Mouse (Mus musculus) cerebellum, adult 11 months (tissue): ENCODE measurements around the gene Galnt10.

ENCODE experiments used
- DNase-seq: peaks from one replicate; pipeline ENCODE4 v3.0.0; 2022

Galnt10 gene

DNA sequence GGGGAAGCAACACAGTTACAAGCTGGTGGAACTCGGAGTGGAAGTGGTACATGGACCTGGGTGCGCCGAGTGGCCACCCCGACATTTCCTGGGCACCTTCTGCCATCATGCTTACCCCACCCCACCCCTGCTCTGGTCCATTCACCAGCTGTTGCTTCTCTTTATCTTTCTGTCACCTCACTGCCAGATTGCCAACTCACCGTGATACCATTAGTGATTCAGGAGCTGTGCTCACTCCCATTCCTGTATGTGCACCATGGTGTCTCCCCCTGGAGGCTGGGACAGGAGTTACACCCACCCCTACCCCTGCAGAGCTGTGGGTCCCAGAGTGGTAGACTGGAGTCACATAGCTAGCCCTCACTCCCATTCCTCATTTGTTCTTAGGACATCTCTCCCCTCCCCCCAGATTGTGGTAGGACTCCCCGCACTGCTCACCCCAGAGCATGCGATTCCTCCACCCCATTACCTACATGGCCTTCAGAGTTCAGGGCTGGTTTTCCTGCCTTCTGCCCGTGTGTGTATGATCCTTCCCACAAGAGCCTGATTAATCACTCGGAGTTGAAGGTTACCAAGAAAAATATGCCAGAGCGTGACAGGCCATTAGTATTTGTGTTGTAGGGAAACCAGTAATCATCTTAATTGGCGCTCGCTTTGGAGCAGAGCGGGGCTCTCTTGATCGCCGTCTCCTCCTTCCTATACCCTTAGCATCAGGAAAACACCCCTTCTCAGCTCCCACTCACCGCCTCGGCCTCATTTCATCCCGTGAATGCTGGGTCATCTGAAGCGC is 102.2 kb downstream of the Galnt10 start:
- DNase-seq = no peak

DNA sequence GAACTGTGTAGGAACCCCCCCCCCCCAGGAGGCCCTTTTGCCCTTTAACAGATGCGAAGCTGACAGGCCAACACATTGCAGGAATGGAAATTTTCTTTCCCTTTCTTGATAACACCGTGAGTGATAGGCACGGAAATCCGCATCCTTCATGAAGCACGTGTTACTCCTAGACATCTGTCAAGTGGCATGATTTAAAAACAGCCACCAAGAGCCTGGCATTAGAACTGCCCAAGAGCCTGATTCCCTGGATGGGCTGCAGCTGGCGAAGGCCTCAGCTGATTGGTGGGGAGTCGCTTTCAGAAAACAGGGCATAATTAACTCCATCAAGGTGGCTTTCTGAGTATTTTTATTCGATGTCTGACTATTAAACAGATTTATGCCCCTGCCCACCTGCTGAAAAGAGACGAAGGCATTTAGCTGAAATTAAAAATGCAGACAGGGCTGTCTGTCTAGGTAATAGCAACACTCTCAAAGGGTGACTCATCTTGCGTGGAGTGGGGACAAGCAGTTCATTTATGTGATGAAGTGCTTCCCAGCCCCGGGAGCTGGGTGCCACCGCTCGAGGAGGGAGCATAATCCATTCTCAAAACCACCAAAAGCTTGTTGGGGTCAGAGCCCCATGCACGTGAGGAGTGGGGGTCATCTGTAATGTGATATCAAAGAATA is 108.4 kb downstream of the Galnt10 start:
- no peak for DNase-seq

DNA sequence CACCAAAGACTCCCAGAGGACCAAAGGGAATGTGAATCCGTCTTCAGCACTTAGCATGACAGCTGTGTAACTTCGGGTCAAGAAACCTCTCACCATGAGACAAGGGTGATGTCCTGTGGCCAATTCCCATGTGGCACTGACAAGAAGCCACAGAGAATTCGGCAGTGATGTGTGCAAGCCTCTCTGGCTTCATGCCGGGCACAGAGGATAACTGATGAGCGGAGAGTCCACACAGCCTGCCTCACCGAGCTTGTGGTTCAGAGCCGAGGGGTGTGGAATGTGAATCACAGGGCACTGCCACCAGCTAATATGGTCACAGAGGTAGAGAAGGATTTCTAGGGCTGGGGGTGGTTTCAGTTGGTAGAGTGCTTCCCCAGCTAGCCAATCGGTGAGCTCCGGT is 113.4 kb downstream of the Galnt10 start:
- no peak for DNase-seq

DNA sequence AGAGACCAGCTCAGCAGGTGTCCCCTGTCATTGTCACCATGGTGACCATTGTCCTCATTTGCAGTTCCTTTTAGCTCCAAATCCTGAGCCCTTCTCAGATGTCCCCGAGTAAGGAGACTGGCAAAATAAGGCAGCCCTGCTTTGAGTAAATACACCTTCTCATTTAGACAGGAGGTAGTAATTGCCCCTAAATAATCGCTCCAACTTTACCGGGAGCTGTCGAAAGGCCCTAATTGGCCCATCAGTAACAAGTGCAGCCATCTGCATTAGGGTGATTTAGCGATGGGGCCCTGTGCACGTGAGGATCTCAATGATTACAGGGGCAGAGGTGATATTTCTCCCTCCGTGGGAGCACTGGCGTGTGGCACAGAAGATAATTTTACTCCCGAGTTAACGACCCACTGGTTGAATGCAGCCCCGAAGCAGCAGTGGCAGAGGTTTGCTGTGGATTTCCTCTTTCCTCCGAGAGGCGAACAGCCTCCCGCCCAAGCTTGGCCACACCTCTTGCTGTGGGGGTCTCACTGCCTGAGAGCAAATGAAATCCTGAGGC is 115.3 kb downstream of the Galnt10 start:
- no peak for DNase-seq

DNA sequence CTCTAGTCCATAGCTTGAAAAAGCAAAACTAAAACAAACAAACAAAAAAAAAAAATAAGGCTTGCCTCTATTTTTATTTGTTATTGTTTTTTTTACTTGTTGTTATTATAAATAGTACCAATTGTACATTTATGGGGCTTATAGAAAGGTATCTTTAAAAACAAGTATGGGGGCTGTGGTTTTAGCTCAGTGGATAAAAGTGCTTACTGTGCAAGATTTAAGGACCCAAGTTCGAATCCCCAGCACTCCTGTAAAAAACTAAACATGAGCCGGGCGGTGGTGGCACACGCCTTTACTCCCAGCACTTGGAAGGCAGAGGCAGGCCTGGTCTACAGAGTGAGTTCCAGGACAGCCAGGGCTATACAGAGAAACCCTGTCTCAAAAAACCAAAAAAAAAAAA is 116.1 kb downstream of the Galnt10 start:
- DNase-seq = no peak

DNA sequence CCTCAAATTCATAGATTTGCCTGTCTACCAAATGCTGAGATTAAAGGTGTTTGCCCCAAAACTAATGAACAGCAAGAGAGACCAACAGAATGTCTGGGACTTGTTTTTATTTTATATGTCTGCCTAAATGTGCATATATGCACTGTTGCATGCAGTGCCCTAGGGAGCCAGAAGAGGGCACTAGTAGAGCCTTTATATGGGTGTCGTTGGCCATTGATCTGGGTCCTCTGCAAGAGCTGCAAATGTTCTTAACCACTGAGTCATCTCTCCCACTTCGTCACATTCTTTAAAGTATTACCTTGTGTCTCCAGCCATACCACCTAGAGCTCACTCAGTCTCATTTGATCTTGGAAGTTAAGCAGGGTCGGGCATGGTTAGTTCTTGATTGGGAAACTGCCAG is 118.9 kb downstream of the Galnt10 start:
- DNase-seq = no peak

DNA sequence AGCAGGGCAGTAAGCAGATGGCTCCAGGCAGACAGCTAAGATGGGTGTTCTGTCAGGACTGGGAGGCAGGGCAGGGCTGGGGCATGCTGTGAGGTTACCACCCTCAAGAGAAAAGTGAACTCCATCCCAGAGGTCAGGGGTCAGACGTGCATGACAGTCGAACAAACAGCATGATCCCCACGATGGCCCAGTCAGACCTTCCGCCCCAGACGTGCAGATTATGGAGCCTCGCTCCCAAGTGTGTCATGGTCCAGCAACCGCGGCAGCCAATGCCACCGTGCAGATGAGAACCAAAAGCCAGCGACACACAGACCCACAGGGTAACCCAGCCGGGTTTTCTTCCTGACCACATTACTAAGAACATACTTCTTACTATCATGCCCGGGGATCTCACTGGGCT is 121.4 kb downstream of the Galnt10 start:
- DNase-seq = no peak

DNA sequence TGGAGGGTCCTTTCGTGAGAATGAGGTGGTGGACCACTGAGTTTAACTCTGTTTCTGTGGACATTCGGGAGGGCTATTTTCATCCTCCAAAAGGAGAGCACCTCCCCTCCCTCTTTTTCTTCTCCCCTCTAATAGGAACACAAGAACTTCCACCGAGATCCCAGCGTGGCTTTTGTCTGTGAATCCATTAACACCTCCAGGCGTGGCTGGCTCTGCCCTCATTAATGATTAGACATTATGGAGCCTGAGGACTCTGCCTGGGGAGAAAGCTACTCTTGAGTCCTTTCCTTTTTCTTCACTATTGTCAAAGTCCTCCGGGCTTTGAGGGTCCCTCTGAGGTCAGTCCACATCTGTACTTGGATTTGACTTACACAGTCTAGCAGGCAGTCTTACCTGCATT is 121.9 kb downstream of the Galnt10 start:
- DNase-seq = no peak

DNA sequence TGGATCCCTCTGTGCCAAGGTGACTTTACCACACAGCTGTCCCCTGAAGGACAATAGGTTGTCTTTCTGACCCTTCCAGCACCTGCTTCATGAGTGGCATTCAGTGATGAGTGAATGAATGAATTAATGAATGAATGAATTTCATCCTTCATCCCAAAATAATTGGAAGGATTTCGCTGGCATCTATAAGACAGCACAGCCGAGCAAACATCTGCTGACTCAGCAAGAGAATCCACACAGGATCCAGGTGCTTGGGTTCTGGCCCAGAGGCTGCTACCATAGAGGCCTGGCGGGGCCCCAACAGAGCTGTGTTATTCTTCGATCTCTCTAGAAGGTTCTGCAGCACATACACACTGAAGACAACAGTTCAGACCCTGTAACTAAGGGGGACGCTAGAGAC is 125.5 kb downstream of the Galnt10 start:
- DNase-seq = no peak

DNA sequence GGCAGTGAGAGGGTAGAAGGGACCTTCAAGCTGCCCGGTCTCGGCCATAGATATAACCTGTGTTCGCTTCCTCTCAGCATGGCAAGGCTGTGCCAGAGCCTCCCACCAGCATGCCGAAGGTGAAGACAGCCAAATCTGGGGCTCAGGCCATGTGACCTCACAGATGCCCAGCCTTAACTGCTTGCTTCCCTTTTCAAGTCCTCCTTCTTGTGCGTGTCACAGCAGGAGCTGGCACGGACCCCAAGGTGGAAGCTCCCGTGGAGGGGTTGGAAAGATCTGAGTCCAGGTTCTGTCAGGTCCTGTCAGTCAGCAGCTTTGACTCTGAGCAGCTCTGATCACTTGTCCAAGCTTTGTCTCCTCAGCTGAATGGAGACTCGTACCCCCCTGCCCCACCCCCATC is 126.4 kb downstream of the Galnt10 start:
- DNase-seq = no peak

DNA sequence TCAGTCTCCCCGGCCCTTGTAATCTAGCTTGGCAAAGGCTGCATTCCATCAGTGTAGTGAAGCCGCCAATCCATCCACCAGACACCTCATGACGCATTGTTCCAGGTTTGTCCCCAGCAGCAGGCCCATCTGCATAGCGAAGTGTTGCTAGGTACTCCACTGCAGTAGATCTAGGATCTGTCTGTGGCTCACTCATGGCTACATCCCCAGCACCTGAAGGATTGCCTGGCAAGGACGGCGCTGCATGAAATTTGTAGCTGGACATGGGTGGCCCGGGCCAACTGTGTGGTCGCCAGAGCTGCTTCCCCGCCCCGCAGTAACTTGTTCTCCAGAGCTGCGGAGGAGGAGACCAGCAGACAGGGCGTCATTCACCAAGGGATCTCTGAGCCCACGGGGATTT is 128.2 kb downstream of the Galnt10 start:
- no peak for DNase-seq

DNA sequence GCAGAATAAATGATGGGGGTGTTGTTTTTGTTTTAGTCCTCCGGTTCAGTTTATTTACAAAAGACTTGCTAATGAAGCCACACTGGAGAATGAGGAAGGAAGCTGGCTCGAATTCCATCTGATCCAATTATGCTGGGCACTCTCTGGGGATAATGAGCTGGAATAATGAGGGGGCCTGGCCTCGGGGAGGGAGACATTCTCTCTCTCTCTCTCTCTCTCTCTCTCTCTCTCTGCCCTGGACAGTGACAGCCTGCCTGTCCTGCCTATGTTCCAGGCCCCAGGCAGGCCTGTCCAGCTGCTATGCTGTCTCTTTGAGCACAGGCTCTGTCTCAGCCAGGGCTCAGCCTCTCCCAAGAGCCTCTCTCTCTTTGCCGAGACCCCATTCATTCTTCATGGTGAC is 128.7 kb downstream of the Galnt10 start:
- DNase-seq = no peak

DNA sequence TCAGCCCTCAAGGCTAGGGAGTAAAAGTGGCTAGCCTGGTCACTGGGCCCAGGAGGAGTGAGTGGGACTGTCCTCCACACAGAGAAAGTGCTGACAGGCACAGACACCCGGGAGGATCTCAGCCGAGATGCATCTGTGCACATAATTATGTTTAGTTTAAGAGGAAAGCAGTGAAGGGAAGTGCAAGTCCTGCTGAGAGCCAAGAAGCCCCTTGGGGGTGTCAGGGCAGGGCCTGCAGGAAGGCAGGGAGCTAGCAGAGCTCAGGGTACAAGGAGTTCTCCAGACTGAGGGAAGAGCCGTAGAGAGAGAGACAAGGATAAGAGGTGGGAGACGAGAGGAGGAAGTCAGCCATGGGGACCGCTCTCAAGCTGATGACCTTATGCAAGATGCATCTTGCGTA is 130.6 kb downstream of the Galnt10 start:
- no peak for DNase-seq

DNA sequence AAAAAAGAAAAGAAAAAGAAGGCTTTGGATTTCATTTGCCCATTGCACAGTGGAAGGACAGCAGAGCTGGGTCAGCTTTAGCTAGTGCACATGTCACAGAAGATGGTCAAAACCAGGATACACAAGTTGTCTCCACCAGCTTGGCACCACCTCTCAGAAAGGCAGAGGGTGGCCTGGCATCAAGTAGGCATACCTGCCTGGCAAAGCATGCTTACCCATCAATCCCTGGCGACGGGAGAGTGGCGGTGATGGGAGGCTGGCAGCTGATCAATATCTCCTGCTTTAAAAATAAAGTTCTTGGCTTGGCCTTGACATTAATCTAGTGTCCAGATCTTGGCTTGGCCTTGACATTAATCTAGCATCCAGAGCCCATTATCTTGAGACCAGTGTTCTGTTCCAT is 131.3 kb downstream of the Galnt10 start:
- DNase-seq = no peak

DNA sequence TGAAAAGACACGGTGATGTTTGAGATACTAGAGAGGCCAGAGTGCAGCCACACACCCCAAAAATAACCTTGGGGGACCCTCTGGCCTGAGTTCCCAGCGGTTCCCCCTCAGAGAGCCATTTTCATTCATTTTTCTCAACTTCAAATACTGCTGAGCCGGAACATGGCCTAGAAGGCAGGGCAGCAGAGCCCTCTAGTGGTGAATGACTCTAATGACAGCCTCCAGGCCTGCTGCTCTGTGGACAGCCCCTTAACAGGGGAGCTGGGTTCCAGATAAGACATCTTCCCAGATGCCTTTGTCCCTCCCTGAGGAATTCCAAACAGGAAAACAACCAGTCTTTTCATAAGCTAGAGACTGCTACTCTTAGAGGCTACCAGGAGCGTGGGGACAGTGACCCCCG is 133.1 kb downstream of the Galnt10 start:
- DNase-seq = peak; percentile 32

DNA sequence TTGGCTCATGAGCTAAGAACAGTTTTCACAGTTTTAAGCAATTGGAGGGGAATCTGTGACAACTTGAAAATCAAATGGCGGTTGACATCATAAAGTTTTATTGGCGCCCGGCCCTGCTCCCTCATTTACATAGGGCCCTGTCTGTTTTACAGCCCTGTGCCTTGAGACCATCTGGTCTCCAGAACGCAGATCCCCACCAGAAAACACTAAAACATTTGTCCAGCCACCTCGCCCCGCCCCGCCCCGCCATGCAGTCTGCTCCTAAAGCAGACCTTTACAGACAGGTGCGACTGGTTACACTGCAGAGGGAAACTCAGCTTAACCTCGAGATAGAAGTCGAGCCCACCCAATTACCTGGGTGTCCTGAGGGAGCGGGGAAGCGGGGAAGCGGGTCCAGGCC is 134.6 kb downstream of the Galnt10 start:
- no peak for DNase-seq

DNA sequence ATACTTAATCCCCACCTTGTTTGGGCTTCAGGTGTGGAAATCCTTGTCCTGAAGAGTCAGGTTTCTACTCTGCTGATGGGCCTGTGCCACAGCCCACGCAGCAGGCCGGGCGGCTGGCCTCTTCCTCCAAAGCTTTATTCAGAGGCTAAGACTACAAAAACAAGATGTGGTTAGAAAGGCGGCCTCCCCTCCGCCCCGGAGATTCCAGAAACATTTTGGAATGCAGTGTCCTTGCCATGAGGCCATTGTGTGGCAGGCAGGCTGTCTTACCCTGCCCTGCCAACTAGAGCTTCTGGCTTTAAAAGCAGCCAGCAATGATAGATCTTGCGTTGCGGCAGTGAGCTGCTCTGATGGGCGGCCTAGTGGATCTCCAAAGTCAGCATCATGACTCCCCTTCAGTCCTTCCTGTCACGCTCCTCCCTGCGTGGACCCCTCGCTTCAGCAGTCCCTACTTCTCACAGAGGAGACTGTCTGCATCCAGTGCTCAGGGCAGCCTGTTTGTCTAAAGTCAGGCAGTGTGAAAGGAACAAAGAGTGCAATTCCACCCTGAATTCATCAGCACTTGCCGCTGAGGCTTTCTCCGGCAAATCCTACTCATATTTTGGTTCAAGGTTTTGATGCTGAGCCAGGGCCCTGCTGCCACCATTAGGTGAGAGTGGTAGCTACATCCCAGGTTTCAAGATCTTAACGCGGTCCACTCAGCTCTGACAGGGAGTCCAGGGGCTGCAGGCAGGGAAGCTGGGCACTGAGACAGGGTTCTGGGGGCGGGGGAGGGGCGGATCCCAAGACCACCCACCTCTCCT is 141.6 kb downstream of the Galnt10 start:
- DNase-seq = peak; percentile 49

DNA sequence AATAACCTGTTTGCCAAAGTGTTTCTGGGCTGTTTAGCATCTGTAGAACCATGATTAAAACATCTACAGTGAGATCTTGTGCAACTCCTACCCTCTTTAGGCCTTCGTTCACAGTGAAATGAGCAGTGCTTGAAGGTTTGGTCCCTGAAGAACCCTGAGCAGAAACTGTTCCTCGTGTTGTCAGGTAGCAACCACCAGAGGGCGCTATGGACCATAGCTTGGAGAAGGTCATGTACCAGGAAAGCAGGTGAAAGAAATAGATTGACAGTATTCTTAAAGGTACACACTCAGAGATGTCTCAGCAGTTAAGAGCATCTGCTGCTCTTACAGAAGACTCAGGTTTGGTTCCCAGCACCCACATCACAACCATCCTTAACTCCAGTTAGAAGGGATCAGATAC is 142.7 kb downstream of the Galnt10 start:
- DNase-seq = peak; percentile 35

DNA sequence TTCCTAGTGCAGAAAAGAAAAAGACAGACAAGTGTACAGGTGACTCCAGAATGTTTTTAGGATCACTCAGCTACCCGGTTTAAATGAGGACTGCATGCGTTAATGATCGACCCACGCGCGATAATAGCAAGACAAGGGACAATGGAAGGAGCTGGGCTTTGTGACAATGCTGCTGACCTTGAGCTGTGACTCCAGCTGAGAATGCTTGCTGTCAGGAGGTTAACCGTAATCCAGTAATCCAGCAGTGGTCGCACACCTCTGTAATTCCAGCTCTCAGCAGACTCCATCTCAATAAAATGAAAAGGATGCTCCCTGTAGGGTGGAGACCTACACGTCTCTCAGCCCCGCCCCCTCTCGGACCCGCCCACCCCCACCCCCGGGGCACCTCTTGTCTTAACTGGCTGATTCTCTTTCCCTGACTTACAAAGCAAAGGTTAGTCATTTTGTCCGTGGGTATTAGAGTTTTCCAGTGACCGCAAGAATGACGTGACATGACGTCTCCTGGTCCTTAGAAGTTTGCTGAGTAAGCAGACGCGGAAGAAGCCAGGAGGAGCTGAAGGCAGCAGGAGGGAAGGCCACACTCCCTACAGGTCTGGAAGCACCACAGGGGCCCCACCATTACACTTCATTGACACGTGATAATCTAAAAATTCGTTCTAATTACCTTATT is 145.8 kb downstream of the Galnt10 start:
- DNase-seq = no peak

DNA sequence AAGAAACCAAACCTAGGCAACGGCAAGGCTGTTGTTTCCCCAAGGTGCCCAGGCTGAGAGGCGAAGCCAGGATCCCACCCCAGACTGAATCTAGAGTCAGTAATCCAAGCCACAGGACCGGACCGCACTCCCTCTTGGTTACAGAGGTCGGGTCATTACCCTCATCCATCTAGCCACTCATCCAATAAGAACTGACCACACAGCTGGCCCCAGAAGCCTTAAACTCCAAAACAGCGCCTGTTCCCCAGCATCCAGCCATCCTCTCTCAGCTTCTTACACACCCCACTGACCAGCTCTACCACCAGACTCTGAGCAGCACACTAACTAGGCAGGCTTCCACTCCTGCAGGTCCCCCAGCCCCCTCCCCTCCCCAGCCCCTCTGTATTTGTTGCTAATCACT is 149.8 kb downstream of the Galnt10 start:
- DNase-seq = no peak

DNA sequence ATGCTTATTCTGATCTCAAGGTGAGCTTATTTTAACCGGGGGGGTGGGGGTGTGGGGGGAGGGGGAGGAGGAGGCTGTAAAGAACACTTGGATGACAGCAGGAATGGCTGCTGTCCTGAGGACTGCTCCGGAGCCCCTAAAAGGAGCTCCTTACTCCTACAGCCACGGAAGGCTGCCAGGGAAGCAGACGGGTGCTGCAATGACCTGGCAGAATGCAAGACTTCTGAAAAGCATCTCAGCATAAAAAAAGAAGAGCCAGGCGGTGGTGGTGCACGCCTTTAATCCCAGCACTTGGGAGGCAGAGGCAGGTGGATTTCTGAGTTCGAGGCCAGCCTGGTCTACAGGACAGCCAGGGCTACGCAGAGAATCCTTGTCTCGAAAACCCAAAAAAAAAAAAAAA is 152.6 kb downstream of the Galnt10 start:
- no peak for DNase-seq

DNA sequence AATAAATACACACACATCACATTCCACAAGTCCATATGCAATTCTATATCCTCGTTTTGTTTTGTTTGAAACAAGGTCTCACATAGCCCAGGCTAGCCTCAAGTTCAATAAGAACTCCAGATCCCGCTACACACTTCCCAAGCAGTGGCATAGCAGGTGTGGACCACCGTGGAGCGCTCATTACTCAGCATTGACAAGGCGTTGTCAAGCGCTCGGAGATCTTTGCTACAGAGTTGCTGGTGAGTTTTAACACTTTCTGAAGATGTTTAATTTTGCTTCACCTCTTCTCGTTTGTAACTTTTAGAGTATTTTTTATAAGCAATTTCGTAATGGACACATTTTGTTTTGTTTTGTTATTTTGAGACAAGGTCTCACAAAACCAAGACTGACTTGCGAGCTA is 154.2 kb downstream of the Galnt10 start:
- DNase-seq = no peak
